1 mouse cellular context compared by ENCODE assay signal in genomic region chr1:63181019-63181418, GRCm38 (mm10).
TF ChIP-seq lines count a peak whose summit lies in the region.

No protein-coding gene starts in this region.

TF ChIP-seq in CH12.LX, 34 proteins besides CTCF, POLR2A, EP300 and RAD21:
- TF ChIP-seq SMC3 (IDR thresholded peaks at IDR 0.05; ENCODE audit: low read depth, low read length) = peak; percentile 51
- TF ChIP-seq CHD1 (IDR thresholded peaks at IDR 0.05; ENCODE audit: low read depth, low read length) = no peak
- no peak for TF ChIP-seq PAX5 (IDR thresholded peaks at IDR 0.05; ENCODE audit: low read length)
- TF ChIP-seq SIN3A (IDR thresholded peaks at IDR 0.05; ENCODE audit: low read length) = peak; percentile 54; the same call in 1 of the 2 replicates
- peak; percentile 21; the same call in 1 of the 2 replicates for TF ChIP-seq TCF12 (IDR thresholded peaks at IDR 0.05; ENCODE audit: low read depth, low read length)
- no peak for TF ChIP-seq NRF1 (IDR thresholded peaks at IDR 0.05; ENCODE audit: low read depth, low read length)
- peak; percentile 80 for TF ChIP-seq MYC (IDR thresholded peaks at IDR 0.05; ENCODE audit: low read depth, low read length)
- TF ChIP-seq USF1 (IDR thresholded peaks at IDR 0.05; ENCODE audit: low read depth, low read length) = no peak
- peak; percentile 33; the same call in 1 of the 2 replicates for TF ChIP-seq HCFC1 (IDR thresholded peaks at IDR 0.05; ENCODE audit: low read depth, low read length)
- TF ChIP-seq E2F4 (IDR thresholded peaks at IDR 0.05; ENCODE audit: insufficient replicate concordance, low read depth, low read length) = 0 out of 2 replicates have a peak, but pooled peaks have one; percentile 42
- TF ChIP-seq ZKSCAN1 (IDR thresholded peaks at IDR 0.05; ENCODE audit: borderline replicate concordance, low read depth, low read length) = no peak
- peak; percentile 6; the same call in 1 of the 2 replicates for TF ChIP-seq ELF1 (IDR thresholded peaks at IDR 0.05; ENCODE audit: low read depth, low read length)
- 0 out of 2 replicates have a peak, but pooled peaks have one; percentile 34 for TF ChIP-seq MAX (IDR thresholded peaks at IDR 0.05; ENCODE audit: low read length)
- TF ChIP-seq MEF2A (IDR thresholded peaks at IDR 0.05; ENCODE audit: borderline replicate concordance, low read depth, low read length) = peak; percentile 50; the same call in 1 of the 2 replicates
- TF ChIP-seq ETS1 (conservative IDR thresholded peaks at IDR 0.05; ENCODE audit: low read depth, low read length) = no peak
- TF ChIP-seq ZNF384 (IDR thresholded peaks at IDR 0.05; ENCODE audit: low read depth, low read length) = peak; percentile 84
- peak; percentile 90; the same call in 1 of the 2 replicates for TF ChIP-seq POLR2AphosphoS2 (IDR thresholded peaks at IDR 0.05; ENCODE audit: low read depth, low read length)
- TF ChIP-seq GABPA (IDR thresholded peaks at IDR 0.05; ENCODE audit: insufficient replicate concordance, low read depth, low read length) = no peak
